Mouse (Mus musculus) heart, embryonic 11.5 days (tissue): ENCODE data around the gene Tulp4. TPM values are rescaled to one million over a fixed set of nuclear protein-coding genes. Genes with fewer than 3 reads are reported as not detected.
"Not testable (repeated sequence)": the region's sequence is repeated elsewhere in the genome, so short reads cannot be mapped to it uniquely, and the experiment has no call there.

Experiments used
- ATAC-seq: fragments of 200-750 bp; cut with Nextera tagmentation; replicated peaks from 2 replicates; pipeline ENCODE4 v1.8.0; 2017; ENCODE audit warnings: moderate library complexity; ENCODE audit not compliant: insufficient number of reproducible peaks, low FRiP score, low TSS enrichment
- H3K27ac ChIP-seq: fragments of 300-500 bp; sonication (generic); 2 replicates; pipeline ENCODE4 v1.5.1; 2014; ENCODE audit warnings: mild to moderate bottlenecking, low read depth, low read length
- H3K27me3 ChIP-seq: fragments of 300-500 bp; sonication (generic); 2 replicates; pipeline ENCODE4 v1.6.1; 2014; ENCODE audit warnings: mild to moderate bottlenecking, low read length, mixed read lengths; ENCODE audit not compliant: control insufficient read depth, insufficient read depth
- H3K36me3 ChIP-seq: fragments of 300-500 bp; sonication (generic); 2 replicates; pipeline ENCODE4 v1.6.1; 2014; ENCODE audit warnings: mild to moderate bottlenecking, low read length, moderate library complexity, mixed read lengths; ENCODE audit not compliant: control insufficient read depth, insufficient read depth
- H3K4me1 ChIP-seq: fragments of 300-500 bp; sonication (generic); 2 replicates; pipeline ENCODE4 v1.6.1; 2014; ENCODE audit warnings: low read length; ENCODE audit not compliant: control insufficient read depth, insufficient read depth
- H3K4me2 ChIP-seq: fragments of 300-500 bp; sonication (generic); 2 replicates; pipeline ENCODE4 v1.6.1; 2014; ENCODE audit warnings: mild to moderate bottlenecking, moderate library complexity
- H3K4me3 ChIP-seq: fragments of 300-500 bp; sonication (generic); 2 replicates; pipeline ENCODE4 v1.5.1; 2014; ENCODE audit warnings: low read depth, low read length
- H3K9ac ChIP-seq: fragments of 300-500 bp; sonication (generic); 2 replicates; pipeline ENCODE4 v1.6.1; 2014; ENCODE audit warnings: mild to moderate bottlenecking, low read depth, low read length, moderate library complexity
- H3K9me3 ChIP-seq: fragments of 300-500 bp; sonication (generic); replicated peaks from 2 replicates; pipeline ENCODE4 v1.6.1; 2016; ENCODE audit warnings: low read length; ENCODE audit not compliant: control insufficient read depth
- WGBS: fragments of 180-500 bp; shearing (Covaris S2); extraction: QIAGEN DNeasy Blood & Tissue Kit; methylation state at CpG from one replicate; pipeline ENCODE4 v1.1.7; 2014; ENCODE audit not compliant: insufficient replicate concordance; 5-methylcytosine and 5-hydroxymethylcytosine counted together
- polyA plus RNA-seq: library from polyadenylated mRNA; unstranded; fragments of >200 nt; fragmentation: Nextera tagmentation; extraction: Ambion mirVana; gene quantifications from 2 replicates; pipeline ENCODE4 v1.2.1, GENCODE M21; 2014

Tulp4 gene
- polyA plus RNA-seq, 1 experiment from 2014 or later: 79.0 TPM

DNA sequence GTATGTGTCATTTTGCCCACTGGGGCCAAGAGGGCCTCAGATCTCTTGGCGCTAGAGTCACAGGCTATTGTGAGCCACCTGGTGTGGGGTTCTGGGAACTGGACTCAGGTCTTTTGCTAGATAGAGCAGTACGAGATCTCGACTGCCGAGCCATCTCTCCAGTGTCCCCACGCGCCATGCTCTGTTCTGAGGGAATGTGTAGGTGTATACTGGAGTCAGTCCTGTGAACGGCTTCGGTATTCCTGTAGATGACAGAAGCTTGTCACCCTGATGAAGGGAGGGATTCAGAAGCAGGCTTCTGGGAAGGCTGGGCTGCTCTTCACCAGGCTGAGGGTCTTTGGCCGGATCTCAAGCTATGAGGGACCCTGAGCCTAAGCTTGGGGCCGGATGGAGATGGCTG, 173.5 kb downstream of the Tulp4 start:
- ATAC-seq, H3K4me2 ChIP-seq, H3K9me3 ChIP-seq, H3K36me3 ChIP-seq, H3K27ac ChIP-seq, H3K4me1 ChIP-seq, H3K4me3 ChIP-seq, H3K27me3 ChIP-seq, H3K9ac ChIP-seq: not testable (repeated sequence)
- 81% methylated on average over 5 of the region's 10 CpGs for WGBS

DNA sequence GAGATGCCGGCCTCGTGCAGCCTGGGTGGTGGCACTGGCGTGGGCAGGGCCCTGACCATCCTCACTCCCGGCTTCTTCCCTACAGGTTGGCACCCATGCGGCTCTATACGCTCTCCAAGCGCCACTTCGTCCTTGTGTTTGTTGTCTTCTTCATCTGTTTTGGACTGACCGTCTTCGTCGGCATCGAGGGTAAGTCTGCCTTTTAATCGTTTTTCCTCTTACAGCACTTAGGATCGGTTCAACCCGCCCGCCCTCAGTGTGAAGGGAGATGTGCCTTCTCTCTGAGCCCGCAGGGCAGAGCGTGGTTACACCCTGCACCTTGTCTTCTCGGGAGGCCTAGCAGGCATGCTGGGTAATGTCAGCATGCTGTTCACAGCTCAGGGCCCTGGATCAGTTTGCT, 174.3 kb downstream of the Tulp4 start:
- WGBS: 90% methylated on average over 18 of the region's 19 CpGs

DNA sequence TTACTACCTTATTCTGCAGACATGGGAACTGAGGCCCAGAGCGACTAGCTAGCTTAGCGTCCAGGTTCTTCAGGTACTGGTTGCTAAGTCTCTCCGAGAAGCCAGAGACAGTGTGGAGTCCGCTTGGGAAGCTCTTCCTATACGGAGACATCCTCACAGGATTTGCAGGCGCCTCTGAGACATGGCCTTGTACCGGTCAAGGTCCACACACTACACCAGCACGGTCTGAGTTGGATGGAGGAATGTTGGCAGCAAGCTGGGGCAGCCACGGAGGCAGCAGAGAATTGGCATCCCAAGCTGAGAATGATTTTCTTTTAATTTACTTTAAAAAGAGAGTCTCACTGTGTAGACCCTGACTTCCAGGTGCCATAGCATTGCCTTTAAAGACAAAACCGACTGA, 176.9 kb downstream of the Tulp4 start:
- H3K9me3 ChIP-seq, H3K36me3 ChIP-seq, H3K27me3 ChIP-seq, H3K4me2 ChIP-seq, H3K4me1 ChIP-seq, ATAC-seq, H3K27ac ChIP-seq, H3K9ac ChIP-seq, H3K4me3 ChIP-seq: not testable (repeated sequence)
- 96% methylated on average over 7 of the region's 10 CpGs for WGBS

More for the DNA sequence above, 174.3 kb downstream of the Tulp4 start:
- not testable (repeated sequence) for H3K36me3 ChIP-seq, H3K4me1 ChIP-seq, ATAC-seq, H3K9me3 ChIP-seq, H3K9ac ChIP-seq, H3K4me3 ChIP-seq, H3K27ac ChIP-seq, H3K27me3 ChIP-seq, H3K4me2 ChIP-seq

DNA sequence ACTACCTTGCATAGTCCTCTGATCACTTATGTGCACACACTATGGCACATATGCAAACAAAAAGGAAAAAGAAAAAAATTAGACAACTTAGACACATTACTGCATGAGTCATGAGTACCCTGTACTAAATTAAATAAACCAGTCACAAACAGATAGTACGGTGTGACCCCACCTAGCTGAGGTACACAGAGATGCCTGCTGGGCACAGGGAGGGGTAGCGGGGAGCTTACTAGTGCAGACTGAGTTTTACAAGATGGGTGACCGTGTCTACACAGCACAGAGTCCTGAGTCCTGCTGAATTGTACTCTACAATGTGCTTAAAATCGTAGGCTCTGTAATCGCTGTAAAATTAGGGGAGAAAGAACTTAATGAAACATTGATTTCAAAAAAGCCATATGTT, 179.9 kb downstream of the Tulp4 start:
- not testable (repeated sequence) for H3K9ac ChIP-seq, H3K27ac ChIP-seq, H3K4me3 ChIP-seq, ATAC-seq, H3K4me1 ChIP-seq, H3K9me3 ChIP-seq, H3K27me3 ChIP-seq, H3K4me2 ChIP-seq, H3K36me3 ChIP-seq
- 94% methylated on average over 5 of the region's 5 CpGs for WGBS

DNA sequence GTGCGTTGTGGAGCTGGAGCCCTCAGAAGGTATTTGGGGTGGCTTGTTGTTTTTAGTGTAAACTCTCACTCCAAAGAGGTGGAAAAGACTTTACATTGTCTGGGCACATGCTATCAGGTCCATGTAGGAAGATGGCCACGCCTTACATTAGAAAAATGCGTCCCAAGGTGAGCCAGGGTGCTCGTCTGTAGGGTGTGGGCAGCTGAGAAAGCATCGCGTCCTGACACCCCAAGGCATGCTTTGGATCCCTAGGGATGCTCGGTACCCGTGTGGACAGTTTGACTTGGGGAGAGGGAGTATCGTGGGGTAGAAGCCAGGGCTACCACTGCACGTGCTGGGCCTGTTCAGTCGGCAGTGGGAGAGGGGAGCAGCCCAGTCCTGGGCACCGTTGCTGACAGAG, 182.8 kb downstream of the Tulp4 start:
- 85% methylated on average over 9 of the region's 12 CpGs for WGBS
- H3K4me3 ChIP-seq, H3K9ac ChIP-seq: not testable (repeated sequence)

DNA sequence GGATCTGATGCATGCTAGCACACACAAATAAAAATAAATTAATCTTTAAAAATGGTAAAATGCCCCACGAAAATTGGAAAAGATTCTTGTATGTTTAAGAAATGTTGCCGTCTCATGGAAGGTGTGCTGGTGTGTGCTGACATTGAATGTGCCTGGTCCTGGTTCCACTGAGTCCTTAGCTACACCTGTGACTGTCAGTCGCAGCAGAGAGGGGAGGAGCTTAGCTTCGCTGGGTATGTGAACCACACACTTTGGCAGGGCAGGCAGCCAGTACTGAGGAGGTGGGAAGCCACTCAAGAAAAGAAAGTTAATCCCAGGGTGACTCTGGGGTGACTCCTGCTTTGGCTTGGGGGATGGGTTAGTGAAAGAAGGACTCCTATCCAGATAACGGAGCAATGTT, 187.6 kb downstream of the Tulp4 start:
- H3K9ac ChIP-seq, H3K27ac ChIP-seq, H3K4me3 ChIP-seq, H3K9me3 ChIP-seq, H3K36me3 ChIP-seq, ATAC-seq, H3K4me2 ChIP-seq, H3K4me1 ChIP-seq, H3K27me3 ChIP-seq: not testable (repeated sequence)
- WGBS: no CpG with 5 or more reads among the region's 5 CpGs

More for the DNA sequence above, 182.8 kb downstream of the Tulp4 start:
- H3K4me2 ChIP-seq, H3K36me3 ChIP-seq, H3K9me3 ChIP-seq, H3K4me1 ChIP-seq, H3K27me3 ChIP-seq, H3K27ac ChIP-seq, ATAC-seq: not testable (repeated sequence)

DNA sequence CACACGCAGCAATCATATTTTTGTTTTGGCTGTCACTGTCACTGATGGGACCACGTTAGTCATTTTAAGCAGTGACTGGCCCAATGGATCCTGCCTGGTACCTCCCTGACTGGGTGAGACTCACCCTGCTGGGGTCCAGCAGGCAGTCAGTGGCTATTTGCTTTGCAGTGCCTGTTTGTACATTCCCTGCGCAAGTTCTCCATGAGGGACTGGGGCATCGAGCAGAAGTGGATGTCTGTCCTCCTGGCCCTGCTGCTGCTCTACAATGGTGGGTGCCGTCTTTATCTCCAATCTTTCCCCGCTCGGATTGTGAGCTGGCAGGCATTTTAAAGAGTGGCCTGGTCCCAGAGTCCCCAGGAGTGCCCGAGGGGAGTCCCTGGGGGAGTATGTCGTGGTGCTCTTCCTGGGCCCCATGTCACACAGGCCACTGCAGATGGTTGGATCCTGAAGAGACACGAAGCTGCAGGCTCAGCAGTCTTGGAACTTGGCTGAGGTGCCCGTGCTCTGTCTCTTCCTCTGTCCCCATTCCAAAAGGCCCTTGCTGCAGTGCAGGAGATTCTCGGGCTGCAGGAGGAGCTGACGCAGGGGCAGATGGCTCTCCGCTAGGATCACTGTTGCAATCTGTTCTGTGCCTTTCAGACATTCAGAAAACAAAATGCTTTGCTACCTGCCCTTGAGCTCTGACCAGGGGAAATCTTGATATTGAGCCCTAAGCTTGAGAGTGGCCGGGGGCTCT, 191.0 kb downstream of the Tulp4 start:
- WGBS: 85% methylated on average over 9 of the region's 15 CpGs
- H3K36me3 ChIP-seq, H3K4me1 ChIP-seq, H3K9me3 ChIP-seq, ATAC-seq, H3K27ac ChIP-seq, H3K27me3 ChIP-seq, H3K9ac ChIP-seq, H3K4me3 ChIP-seq, H3K4me2 ChIP-seq: not testable (repeated sequence)

DNA sequence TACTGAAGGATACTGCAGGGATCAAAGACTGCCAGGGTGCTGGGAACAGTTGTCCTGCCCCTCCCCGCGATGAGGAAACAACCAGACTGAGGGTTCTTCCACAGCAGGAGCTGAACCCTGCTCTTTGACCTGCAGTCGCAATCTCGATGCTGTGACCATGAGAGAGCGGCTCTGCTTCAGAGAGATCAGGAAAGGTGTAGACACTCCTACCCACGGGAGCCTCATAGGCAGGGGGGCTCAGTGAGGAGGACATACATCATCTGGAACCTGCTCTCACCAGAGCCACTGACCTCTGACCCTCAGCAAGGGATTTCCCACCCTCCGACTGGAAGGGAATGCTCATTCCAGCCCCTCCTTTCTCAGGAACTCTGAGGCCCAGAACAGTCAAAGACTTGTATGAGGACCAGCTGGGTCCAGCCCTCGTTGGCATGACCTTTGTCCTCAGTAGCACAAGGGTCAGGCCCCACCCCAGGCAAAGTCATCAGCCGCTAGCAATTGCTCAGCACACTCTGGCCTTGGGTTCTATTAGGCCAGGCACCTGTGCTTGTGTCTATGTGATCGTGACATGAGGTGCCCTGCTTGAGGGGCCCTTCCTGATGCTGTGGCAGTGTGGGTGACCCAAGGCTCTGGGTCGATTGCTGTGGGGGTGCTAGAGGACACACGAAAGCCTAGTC, 194.1 kb downstream of the Tulp4 start:
- H3K4me2 ChIP-seq, H3K4me3 ChIP-seq, ATAC-seq, H3K9me3 ChIP-seq, H3K4me1 ChIP-seq, H3K9ac ChIP-seq, H3K36me3 ChIP-seq, H3K27ac ChIP-seq, H3K27me3 ChIP-seq: not testable (repeated sequence)
- 70% methylated on average over 5 of the region's 12 CpGs for WGBS
